Mouse (Mus musculus) olfactory bulb, adult 2 months (tissue): ENCODE data around the gene Gtf3c6.

ENCODE experiments used
- CTCF ChIP-seq: fragments of 200-500 bp; IDR thresholded peaks from 2 replicates; pipeline ENCODE4 v1.5.1; 2012; ENCODE audit warnings: low read depth, mild to moderate bottlenecking, low read length, moderate library complexity; ENCODE audit not compliant: insufficient read depth
- POLR2A ChIP-seq: fragments of 200-500 bp; IDR thresholded peaks from 2 replicates; pipeline ENCODE4 v1.6.1; 2012; ENCODE audit warnings: mild to moderate bottlenecking, low read depth, low read length, moderate library complexity; ENCODE audit not compliant: insufficient read depth

DNA sequence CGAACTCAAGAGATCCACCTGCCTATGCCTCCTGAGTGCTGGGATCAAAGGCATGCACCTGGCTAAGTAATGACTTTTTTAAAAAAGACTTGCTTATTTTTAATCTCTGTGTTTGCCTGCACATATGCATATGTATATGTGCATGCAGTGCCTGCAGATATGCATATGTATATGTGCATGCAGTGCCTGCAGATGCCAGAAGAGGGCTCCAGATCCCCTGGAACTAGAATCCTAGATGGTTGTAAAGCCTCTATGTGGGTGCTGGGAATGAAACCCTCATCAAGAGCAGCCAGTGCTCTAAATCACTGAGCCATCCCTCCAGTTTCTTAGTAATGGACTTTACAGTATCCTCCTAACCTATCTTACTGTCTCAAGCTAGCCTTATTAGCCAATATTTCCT, 48.1 kb upstream of the Gtf3c6 start:
- TF ChIP-seq CTCF, result no peak
- TF ChIP-seq POLR2A, result no peak
